Mouse (Mus musculus) cortical plate, adult 2 months (tissue): ENCODE measurements around the gene Nkain4.

Source experiments
- CTCF ChIP-seq: fragments of 200-500 bp; IDR thresholded peaks from 2 replicates; pipeline ENCODE4 v1.5.1; 2011; ENCODE audit warnings: mild to moderate bottlenecking, control low read depth, low read length; ENCODE audit not compliant: insufficient read depth; ENCODE audit errors: extremely low read depth
- POLR2A ChIP-seq: fragments of 200-500 bp; IDR thresholded peaks from 2 replicates; pipeline ENCODE4 v1.6.1; 2011; ENCODE audit warnings: mild to moderate bottlenecking, low read length, control low read depth; ENCODE audit not compliant: insufficient read depth; ENCODE audit errors: extremely low read depth

GRCm38 (mm10) chr2:180893537-180894028, 60.9 kb downstream of the Nkain4 start:
- TF ChIP-seq CTCF (no peak), POLR2A (no peak)
